Mouse (Mus musculus) frontal cortex, postnatal 25 days (tissue): ENCODE measurements around the gene Camk1d.
"Not testable (repeated sequence)": the region's sequence is repeated elsewhere in the genome, so short reads cannot be mapped to it uniquely, and the experiment has no call there.

Experiments used
- DNase-seq, 2 experiments: peaks; one replicate each; pipeline ENCODE4 v3.0.0; 2022; ENCODE audit warnings: low spot score in 2 of 2

The Camk1d gene

DNA sequence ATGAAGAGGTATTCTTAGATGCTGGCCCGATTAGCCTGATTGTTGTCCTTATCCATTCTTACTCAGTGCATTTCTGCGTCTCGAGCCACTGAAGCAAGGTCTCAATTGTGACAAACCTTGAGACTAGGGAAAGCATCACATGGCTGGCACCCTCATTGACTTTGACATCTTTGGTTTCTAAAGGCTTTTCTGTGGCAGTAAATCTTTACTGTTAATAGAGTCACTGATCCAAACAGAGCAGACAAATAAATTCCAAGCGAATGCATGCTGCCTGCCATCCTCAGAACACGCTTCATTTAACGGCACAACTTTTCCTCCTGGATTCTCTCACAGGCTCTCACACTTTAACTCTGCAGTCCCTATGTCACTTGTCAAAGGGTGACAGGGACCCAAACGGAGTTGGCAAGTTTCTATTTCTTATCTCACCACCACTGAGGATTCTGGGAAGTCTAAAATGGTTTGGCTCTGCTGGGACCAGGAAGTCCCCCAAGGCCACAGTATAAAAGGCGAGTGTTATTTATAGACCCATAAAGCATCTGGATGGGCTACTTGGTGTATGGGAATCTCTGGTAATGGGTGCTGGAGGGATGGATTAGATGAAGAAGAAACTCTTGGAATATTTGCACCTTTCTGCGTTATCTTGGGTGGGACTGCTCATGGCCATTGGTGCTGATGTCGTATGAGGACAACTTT is 141.9 kb downstream of the Camk1d start:
- DNase-seq: no peak

DNA sequence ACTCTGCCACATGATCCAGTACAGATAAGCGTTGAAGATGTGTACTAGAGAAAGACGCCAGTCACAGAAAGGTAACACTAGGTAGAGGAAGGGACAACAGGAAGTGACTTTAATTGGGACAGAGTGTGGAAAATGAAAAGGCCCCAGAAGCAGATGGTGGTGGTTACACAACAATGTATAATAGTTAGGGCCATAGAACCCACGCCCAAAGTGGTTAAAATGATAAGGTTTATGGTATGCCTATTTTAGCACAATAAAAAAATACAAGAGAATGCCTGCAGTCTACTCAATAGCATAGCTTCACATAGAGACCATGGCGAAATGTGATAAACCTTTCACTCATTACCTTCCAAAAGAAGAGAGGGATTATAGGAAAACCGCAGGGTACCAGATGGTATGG is 147.7 kb downstream of the Camk1d start:
- no peak for DNase-seq

DNA sequence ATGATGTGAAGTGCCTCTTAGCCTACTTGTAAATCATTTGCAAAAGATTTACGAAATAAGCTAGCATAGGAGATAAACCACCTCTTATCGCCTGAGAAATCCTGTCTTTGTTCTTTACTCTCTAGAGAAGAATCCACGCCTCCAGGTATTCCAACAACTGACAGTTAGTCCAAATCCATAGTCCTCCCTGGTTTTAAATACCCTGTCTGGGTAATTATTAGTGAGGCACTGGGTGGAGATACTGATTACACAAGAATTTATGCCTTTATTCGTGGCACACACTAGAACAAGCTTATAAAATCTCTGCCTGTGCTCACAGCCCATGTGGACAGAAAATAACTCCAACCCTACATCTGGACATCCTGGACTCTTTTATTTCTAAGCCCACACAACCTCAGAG is 150.6 kb downstream of the Camk1d start:
- no peak for DNase-seq

DNA sequence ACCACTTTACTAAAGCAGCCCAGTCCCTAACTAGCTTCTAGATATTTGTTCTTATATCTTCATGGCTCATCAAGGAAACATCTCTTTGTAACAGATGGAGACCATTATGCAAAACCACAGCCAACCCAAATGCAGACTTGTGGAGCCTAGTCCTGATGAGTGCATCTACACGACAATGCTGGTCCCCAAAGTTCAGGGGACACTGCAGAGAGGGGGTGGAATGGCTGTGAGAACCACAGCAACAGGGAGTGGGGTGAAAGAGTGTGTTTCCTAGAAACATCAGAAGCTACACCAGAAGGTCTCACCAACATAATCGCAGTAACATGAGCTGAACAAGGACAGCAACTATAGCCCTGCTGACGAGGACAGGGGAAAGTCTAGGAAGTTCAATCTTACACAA is 152.9 kb downstream of the Camk1d start:
- DNase-seq: no peak

DNA sequence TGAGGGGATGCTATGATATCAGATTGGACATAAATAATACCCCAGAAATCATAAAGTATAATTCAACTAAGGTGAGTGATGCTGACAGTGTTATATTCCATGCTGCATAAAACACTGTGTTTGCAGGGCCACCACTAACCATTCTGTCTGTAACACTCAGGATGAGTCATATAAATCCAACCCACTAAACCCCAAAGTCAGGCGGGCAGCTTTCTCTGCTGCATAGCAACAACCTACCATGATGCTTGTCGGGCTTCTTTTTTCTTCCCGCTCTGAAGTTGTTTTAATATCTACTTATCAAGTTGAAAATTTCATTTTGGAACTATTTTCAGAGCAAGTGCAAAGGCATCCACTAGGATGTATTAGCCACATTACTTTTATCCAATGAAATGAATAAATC is 161.1 kb downstream of the Camk1d start:
- no peak for DNase-seq

DNA sequence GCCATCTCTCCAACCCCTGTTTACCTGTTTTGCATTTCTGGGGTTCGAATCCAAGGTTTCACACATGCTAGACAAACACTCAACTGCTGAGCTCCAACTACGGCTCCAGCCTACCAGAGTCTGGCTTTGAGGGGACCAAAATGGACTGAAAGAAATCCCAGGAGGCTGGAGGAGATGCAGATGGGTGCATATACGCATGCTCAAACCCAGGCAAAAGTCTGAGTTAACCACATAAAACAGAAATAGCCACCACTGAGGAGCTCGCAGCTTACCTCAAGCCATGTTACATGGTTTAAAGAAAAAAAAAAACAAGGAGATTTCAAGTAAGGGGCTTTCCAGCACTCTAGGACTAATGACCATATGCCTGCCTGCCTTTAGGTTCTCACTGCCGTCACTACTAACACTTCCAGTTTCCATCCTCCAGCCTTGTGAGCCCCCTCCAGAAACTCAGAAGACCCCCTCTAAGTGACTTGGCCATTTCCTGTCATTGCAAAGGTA is 162.5 kb downstream of the Camk1d start:
- no peak for DNase-seq

DNA sequence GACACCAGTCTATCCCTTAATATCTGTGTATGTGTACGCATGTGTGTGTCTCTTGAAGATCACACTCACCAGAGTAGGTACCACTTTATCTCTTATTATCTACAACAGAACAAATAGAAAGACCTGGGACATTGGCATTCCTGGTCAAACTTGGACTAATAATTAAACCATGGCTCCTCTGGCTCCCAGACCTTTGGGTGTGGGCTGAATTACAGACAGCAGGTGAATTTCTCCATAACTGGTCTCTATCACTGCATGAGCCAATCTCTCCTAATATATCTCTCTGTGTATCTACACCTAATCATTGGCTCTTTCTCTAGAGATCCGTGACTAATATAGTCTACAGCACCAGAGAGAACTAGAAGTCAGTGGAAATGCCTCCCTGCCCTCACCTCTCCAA is 165.0 kb downstream of the Camk1d start:
- DNase-seq: no peak

DNA sequence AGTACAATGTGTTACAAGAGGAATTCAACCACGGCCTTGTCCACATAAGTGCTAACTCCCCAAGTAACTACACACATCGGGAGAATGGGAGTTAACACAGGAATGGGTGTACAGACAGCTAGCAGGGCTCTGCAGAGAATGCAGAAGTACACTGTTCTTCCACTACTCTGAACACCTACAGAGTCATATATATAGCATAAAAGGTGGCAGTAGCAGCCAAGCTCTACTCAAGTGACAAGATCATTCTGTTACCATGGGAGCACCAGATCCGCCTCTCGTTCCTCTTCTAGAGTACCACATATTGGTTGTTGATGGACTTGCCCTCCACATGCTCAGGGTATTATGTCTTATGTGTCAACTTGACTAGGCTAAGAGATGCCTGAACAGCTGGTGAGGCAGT is 165.4 kb downstream of the Camk1d start:
- no peak for DNase-seq

DNA sequence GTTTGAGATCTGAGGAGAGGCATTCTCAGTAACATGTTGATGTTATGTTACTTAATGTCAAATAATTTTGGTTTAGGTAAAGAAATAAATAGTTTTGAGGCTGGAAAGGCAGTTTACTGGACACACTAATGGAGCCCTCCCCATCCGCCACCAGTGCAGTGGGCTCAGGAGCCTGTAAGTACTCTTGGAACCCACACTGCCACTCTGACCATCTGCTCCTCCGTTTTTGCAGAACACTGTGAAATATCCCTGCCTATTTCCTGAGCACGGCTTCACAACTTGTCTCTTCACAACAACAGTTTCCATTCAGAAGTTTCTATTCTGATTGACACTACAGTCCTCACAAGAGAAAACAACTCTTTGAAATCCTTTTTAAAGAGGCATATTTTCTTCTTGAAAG is 173.4 kb downstream of the Camk1d start:
- no peak for DNase-seq

DNA sequence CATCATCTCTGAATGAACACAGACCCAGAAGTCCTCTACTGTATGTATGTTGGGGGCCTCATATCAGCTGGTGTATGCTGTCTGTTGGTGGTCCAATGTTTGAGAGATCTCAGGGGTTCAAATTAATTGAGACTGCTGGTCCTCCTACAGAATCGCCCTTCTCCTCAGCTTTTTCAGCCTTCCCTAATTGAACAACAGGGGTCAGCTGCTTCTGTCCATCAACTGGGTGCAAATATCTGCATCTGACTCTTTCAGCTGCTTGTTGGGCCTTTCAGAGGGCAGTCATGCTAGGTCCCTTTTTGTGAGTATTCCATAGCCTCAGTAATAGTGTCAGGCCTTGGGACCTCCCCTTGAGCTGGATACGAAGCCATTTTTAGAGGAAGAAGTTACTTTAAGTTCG is 174.4 kb downstream of the Camk1d start:
- not testable (repeated sequence) for DNase-seq

DNA sequence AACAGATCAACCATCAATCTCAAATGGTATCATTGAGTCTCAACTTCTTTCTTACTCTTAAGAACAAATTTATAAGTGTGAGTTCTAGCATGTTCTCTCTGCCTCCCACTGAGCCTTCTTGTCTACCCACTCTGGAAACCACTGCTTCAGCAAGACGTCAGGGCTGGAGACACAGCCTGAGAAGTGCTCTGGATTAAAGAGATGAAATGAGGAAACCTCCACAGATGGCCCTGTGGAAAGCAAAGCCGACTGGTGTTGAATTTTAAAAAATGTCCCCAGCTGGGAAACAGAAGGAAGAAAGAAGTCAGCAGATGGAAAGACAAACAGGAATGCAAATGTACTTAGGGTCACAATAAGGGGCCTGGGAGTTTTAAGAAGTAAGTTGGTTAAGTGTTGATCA is 180.4 kb downstream of the Camk1d start:
- peak in 1 of 2 experiments; percentile 17 for DNase-seq

DNA sequence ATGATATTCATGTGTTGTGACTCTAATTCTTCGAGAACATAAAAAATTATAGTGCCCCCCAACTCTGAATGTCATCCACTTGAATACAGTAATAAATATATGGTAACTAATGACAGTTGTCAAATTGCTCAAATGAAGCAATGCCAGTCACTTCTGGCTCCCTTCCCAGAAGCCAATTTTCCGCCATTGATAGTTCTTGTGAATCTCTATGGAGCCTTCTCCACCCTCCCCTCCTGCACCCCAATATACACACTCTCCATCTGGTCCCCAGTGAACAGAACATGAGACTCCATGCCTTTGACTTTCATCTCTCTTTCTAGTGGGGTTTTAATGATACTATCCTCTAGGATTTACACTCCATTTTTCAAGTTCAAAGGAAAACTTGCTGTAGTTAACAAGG is 184.3 kb downstream of the Camk1d start:
- no peak for DNase-seq

DNA sequence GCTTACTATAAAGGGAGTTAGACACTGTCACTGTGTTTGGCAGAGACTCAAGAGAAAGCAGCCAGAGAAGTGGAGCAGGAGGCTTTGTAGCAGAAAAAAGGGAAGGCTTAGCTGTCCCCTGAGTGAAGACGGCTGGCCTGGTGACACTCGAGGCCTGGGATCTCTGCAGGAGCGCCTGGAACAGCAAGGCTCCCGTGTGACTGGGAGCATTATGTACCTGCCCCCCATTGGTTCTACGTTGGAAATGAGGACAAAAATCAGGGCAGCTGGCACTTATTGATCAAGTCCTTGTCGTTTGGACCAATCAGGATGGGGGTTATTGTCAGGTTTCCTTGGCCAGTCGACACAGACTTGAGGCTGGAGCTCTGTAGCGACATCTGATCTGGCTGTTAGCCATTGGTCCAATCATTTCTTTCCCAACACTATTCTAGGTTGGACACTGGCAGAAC is 195.1 kb downstream of the Camk1d start:
- DNase-seq: no peak

DNA sequence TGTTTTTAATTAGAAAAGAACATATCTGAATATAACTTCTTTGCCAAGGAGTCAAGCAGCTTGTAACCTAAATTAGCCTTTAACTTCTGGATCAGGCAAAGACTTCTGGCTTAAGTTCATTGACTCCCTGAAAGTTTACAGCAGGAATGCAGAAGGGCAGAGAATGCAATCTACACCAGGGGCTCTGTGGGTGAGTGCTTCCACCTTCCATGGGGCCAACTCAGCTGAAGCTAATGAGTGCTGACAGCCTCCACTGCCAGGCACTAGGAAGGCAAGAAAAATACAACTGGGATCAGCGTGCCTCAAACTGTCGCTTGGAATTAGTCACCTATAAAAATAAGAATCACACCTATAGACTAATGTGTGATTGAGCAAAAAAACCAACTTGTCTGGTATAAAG is 199.2 kb downstream of the Camk1d start:
- DNase-seq: no peak

DNA sequence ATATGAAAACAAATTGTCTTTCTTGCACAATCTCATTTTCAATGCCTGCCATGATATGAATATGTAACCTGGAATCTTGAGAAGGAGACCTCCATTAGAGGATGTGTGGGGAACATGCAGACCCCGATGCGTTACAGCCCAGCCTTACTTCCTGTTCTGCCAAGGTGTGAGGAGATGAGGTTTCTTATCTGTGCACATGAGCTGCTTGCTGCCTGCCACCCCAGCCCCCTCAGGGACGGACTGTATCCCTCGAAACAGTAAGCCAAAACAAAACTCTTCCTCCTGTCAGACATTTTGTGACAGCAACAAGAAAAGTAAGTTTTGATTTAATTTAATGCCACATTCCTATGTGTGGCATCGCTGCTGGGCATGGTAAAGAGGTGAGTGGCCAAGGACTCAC is 200.2 kb downstream of the Camk1d start:
- no peak for DNase-seq

DNA sequence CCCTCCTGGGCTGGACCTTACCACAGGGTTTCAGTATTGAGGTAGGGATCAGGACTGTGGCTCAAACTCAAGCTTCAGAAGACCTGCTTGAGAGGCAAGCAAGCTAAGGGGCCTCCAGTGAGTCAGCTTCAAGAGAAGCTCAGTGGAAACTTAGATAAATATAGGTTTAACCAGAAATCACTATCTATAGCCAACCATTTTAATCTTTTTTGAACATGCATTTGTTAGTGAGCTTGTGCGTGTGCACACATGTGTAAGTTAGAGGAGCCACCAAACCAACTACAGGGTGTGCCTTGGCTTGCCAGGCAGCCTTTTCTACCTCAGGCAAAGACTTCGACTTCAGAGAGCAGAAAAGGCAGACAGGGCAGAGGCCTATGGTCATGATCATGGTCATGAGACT is 200.7 kb downstream of the Camk1d start:
- no peak for DNase-seq

DNA sequence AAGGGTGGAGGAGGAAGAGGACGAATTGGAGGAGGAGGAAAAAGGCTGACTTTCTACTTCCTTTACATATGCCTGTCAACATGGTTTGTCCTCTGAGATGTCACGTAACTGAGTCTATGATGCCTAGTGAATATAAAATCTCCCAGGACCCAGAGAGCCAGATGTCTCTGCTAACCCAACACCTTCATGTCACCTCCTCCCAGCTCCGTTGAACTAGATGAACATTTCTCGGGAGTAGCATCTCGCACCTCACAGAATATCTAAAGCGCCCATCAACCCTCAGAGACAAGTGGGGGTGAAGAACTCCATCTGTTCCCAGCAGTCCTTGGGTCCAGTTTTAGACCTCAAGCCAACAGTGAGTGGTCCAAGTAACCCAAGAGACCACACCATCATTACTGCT is 204.3 kb downstream of the Camk1d start:
- DNase-seq: no peak

DNA sequence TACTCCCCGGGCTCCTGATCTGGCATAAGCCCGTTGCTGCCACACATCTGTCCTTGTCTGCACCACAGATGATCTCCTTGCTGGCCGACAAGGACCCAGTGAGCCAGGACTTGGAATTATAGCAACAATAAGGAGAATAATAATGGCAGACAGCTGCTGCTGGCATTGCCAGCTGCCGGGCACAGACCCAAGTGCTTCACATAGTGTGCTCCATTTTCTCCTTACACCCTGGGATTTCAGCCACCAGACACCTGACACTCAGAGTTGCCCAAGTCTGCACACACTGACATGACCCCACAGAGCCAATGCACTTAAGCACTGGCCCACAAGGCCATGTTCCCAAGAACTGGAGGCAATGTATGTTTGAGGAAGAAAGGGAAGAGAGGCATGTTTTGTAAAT is 214.7 kb downstream of the Camk1d start:
- no peak for DNase-seq

DNA sequence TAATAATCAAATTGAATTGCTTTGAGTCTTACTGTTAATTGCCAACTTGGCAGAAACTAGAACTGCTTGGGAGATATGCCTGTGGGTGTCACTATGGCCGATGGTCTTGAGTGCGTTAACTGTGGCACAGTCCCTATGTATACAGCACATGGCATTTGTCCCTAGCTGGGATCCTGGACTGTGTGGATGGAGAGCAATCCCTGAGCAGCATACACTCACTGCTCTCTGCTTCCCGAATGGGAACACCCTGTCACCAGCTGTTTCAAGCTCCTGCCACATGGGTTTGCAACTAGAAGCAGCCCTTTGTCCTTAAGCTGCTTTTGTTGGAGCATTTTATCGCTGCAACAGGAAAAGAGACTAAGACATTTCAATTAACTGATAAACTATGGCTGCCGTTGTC is 224.4 kb downstream of the Camk1d start:
- no peak for DNase-seq

DNA sequence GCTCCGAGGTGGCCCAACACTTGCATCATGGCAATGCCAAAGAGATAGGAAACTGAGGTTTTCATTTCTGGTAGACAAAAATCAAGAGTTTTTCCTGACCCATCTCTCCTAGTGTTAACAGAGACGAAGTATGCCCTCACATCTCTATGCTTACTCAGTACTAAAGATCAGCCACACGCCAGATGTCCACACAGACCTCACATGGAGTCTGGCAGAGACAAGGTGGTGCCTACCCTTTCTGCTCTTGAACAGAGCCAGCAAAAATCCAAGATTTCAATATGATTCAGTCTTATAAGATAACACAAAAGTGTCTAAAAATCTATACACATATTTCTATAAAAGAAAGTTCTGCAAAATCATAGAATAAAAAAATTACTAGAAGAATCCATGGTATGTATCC is 227.0 kb downstream of the Camk1d start:
- DNase-seq: no peak

DNA sequence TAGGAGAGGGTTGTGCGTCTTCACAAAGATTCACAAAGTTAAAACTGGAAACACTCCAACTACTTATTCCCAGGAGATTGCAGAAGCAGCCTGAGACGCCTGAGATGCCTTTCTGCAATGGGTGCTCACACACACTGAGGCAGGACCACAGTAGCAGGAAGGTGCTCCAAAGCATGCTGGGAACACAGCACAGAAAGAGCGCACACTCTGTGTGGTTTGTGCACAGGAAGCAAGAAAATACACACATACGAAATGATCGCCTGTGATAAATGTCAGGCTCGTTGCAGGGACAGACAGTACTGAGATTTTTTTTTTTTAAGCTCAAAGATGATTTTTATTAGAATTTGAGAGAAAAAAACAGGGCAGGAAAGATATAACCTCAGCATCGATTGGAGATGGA is 227.7 kb downstream of the Camk1d start:
- no peak for DNase-seq

DNA sequence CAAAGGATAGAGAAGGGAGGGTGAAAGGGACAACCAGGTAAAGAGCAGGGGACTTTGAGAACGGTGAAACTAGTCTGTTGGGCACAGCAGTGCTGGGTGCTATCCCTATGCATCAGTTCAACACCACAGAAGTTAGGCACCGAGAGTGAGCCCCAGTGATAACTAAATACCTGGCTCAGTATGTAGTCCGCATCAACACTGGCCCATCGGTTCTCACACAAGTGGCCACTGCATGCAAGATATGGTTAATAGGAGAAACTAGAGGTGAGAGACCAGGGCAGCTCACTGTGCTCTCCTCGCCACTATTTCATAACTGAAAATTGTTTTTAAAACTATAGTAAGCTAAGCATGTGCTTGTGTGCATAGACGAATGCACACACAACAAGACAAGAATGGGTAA is 228.5 kb downstream of the Camk1d start:
- no peak for DNase-seq

DNA sequence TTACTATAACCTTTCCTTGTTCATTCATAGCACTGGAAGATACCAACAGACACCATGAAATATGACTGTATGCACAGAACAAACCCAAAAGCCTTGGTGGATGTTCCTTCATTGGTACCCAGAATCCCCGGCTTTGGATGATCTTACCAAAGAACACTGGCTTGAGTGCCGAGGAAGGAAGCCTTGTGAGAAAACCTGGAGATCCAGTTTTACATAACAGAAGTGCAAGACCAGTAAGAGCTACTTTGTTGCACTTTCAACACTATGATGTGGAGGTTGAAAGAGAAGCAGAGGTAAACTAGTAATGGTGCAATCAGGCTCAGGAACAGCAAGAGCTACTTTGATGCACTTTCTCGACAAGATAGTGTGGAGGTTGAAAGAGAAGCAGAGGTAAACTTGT is 234.4 kb downstream of the Camk1d start:
- no peak for DNase-seq

DNA sequence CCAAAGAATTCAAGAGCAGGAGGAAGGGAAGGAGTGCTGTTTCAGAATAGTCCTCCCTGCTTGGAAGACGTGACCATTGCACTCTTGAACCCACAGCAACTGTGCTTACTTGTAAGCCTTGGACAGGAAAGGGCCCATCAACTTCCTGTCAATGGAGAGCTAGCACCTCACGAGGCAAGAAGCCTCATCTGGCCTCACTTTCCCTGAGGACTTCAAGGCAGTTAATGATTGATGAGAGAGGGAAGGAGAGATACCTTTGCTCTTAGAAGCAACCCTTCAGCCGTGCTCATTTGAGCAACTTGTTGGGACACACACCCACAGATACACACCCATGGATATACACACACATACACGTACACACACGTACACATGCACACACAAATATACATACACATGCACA is 235.6 kb downstream of the Camk1d start:
- no peak for DNase-seq
